Mouse (Mus musculus): ENCODE measurements at regions not wholly inside any gene's neighbourhood (a gene's known extent, or its start where the extent isn't known, plus 50 kb on each side); places are given as distances from the start of the nearest gene placed in this dataset.

DNA sequence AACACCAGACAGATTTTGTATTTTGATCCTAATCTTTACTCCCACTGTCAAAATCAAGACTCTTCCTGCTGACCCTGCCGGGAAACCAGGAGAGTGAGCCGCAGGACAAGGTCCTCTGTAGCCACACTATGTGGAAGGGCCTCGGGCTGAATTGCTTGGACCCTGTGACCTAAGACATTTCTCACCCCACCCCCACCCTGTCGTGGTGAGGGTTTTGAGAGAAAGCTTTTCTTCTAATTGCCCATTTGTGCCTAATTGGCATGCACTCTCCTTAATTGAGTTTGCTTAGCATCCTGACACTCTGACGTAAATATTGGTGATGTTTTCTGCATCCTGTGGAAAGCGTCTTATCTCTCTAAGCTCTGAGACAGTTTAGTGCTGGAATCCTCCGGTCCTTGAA is 110.2 kb downstream of the Rpl14 start:
- Histone ChIP-seq H3K27me3 (ENCODE audit: control insufficient read depth, insufficient read depth, low read length) (0 out of 2 replicates have a peak, but pooled peaks cover 1% of the 10 kb centered on the region), H3K4me1 (ENCODE audit: control insufficient read depth, insufficient read depth, low read length) (peaks cover 7% of the 10 kb centered on the region; the same call in 1 of the 2 replicates), H3K4me2 (no peak overlapping the region), H3K9ac (ENCODE audit: low read depth, low read length) (no peak overlapping the region), H3K36me3 (ENCODE audit: control insufficient read depth, insufficient read depth, low read length) (no peaks in the 10 kb centered on the region), H3K27ac (ENCODE audit: low read depth, low read length) (no peak overlapping the region), H3K4me3 (ENCODE audit: low read depth, low read length) (no peak overlapping the region), H3K9me3 (replicated peaks; ENCODE audit: control insufficient read depth, low read length) (no peaks in the 10 kb centered on the region)
- 34% methylated on average over 7 of the region's 7 CpGs for WGBS (ENCODE audit: insufficient replicate concordance)
- ATAC-seq (replicated peaks; ENCODE audit: insufficient number of reproducible peaks, low FRiP score, low TSS enrichment): no peak

DNA sequence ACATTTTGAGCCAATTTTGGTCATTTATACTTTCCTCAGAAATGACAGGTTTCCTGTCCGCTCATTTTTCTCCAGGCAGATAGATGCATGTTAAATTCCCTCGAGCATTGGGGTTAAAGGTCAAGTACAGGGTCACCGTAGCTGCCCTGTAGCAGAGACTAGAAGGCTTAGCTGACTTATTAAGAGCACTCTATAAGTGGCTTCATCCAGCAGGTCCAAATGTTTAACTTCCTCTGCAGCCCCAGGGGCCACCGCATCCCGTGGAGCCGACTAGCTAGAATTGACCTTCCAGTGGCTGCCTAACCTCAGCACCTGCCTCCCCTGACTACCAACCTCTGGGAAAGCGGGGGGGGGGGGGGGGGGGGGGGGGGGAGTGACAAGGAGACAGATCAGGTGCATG is 114.7 kb downstream of the Rpl14 start:
- no peak overlapping the region for H3K27ac ChIP-seq (ENCODE audit: low read depth, low read length)
- H3K9ac ChIP-seq (ENCODE audit: low read depth, low read length): no peak overlapping the region
- WGBS (ENCODE audit: insufficient replicate concordance): 19% methylated on average over 6 of the region's 7 CpGs

DNA sequence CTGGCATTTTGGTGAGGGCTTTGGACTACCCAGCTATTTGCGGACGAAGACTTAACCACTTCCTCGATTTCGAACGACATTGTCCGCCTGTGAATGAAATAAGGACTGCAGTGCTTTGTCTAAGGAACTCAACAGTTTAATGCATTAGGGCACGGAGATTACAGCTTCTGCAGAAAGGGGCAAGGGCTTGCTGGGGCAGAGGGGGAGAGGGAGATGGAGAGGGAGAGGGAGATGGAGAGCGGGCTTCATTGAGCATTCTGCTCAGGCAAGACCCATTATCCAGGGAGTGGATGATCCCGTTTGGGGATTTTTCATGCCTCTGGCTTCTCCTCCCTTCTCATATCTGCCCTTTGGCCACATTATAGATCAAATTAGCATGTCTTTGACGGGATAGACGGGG is 117.8 kb downstream of the Rpl14 start:
- H3K27ac ChIP-seq (ENCODE audit: low read depth, low read length): no peak overlapping the region
- H3K9me3 ChIP-seq (replicated peaks; ENCODE audit: control insufficient read depth, low read length): no peaks in the 10 kb centered on the region
- 78% methylated on average over 11 of the region's 11 CpGs for WGBS (ENCODE audit: insufficient replicate concordance)
- H3K27me3 ChIP-seq (ENCODE audit: control insufficient read depth, insufficient read depth, low read length): no peaks in the 10 kb centered on the region
- ATAC-seq (replicated peaks; ENCODE audit: insufficient number of reproducible peaks, low FRiP score, low TSS enrichment): no peak
- no peak overlapping the region for H3K9ac ChIP-seq (ENCODE audit: low read depth, low read length)
- no peaks in the 10 kb centered on the region for H3K36me3 ChIP-seq (ENCODE audit: control insufficient read depth, insufficient read depth, low read length)
- peaks cover 7% of the 10 kb centered on the region; the same call in 1 of the 2 replicates for H3K4me1 ChIP-seq (ENCODE audit: control insufficient read depth, insufficient read depth, low read length)
- no peak overlapping the region for H3K4me2 ChIP-seq
- H3K4me3 ChIP-seq (ENCODE audit: low read depth, low read length): no peak overlapping the region

More for the DNA sequence above, 114.7 kb downstream of the Rpl14 start:
- Histone ChIP-seq H3K4me1 (ENCODE audit: control insufficient read depth, insufficient read depth, low read length) (peaks cover 3% of the 10 kb centered on the region; the same call in 1 of the 2 replicates), H3K4me3 (ENCODE audit: low read depth, low read length) (no peak overlapping the region), H3K27me3 (ENCODE audit: control insufficient read depth, insufficient read depth, low read length) (no peaks in the 10 kb centered on the region), H3K36me3 (ENCODE audit: control insufficient read depth, insufficient read depth, low read length) (no peaks in the 10 kb centered on the region), H3K9me3 (replicated peaks; ENCODE audit: control insufficient read depth, low read length) (no peaks in the 10 kb centered on the region), H3K4me2 (no peak overlapping the region)
- ATAC-seq (replicated peaks; ENCODE audit: insufficient number of reproducible peaks, low FRiP score, low TSS enrichment): no peak

GRCm38 (mm10) chr9:120690510-120690909 is 119.3 kb downstream of the Rpl14 start:
- no peaks in the 10 kb centered on the region for H3K27me3 ChIP-seq (ENCODE audit: control insufficient read depth, insufficient read depth, low read length)
- WGBS (ENCODE audit: insufficient replicate concordance): 35% methylated on average over 5 of the region's 5 CpGs
- no peaks in the 10 kb centered on the region for H3K9me3 ChIP-seq (replicated peaks; ENCODE audit: control insufficient read depth, low read length)
- H3K36me3 ChIP-seq (ENCODE audit: control insufficient read depth, insufficient read depth, low read length): no peaks in the 10 kb centered on the region
- no peak overlapping the region for H3K4me3 ChIP-seq (ENCODE audit: low read depth, low read length)
- 0 out of 2 replicates have a peak, but pooled peaks have one; percentile 5 for ATAC-seq (replicated peaks; ENCODE audit: insufficient number of reproducible peaks, low FRiP score, low TSS enrichment)
- no peak overlapping the region for H3K9ac ChIP-seq (ENCODE audit: low read depth, low read length)
- H3K4me2 ChIP-seq: peak overlapping the region; percentile 60; the same call in 1 of the 2 replicates
- peaks cover 7% of the 10 kb centered on the region; the same call in 1 of the 2 replicates for H3K4me1 ChIP-seq (ENCODE audit: control insufficient read depth, insufficient read depth, low read length)
- H3K27ac ChIP-seq (ENCODE audit: low read depth, low read length): peak overlapping the region; percentile 78

DNA sequence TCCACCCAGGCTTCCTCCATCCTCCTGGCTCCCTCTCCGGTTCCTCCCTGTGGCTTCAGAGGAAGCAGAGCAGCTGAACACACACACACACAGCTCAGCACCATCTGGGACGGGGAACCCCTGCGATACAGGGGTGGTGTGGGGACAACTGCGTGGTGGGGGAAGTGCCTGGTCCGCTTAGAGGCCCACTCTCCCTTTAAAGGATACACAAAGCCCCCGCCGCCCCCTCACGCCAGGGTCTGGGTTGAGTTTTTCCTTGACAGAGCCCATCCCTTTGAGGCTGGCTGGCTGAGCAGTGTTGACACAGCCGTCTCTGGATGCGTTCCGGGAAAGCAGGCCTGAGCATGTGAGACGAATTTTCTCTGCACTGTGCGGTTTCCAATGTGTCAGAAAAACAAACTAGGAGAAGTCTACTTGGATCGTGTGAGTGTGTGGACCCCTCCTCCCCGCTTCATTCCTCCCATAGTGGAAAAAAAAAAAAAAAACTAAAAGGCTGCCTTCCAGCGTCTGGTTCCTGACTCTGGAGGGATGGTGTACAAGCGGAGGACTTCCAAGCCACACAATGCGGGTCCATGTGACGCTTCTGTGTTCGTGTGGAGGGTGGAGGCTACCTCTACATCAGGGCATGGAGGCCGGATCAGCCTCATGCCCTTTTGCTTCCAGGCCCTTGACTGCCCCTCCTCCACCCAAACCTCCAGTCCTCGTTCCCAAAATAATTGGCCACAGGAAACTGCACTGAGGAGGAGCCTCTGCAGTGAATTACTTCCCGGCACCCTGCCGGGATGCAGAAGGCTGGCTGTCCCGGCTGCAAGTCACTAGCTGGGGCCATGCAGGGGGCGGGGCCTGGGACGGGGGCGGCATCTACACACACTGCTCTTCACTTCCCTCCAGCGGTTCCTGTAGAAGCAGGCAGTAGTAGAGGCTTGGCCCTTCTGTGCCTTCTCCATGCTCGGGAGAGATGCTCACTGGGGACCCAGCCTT is 120.0 kb downstream of the Rpl14 start:
- H3K4me3 ChIP-seq (ENCODE audit: low read depth, low read length): peak overlapping the region; percentile 26
- WGBS (ENCODE audit: insufficient replicate concordance): 2% methylated on average over 30 of the region's 30 CpGs
- peak; percentile 78 for ATAC-seq (replicated peaks; ENCODE audit: insufficient number of reproducible peaks, low FRiP score, low TSS enrichment)
- H3K36me3 ChIP-seq (ENCODE audit: control insufficient read depth, insufficient read depth, low read length): no peaks in the 10 kb centered on the region
- peak overlapping the region; percentile 60 for H3K4me2 ChIP-seq
- no peaks in the 10 kb centered on the region for H3K27me3 ChIP-seq (ENCODE audit: control insufficient read depth, insufficient read depth, low read length)
- H3K9ac ChIP-seq (ENCODE audit: low read depth, low read length): peak overlapping the region; percentile 60
- peak overlapping the region; percentile 78 for H3K27ac ChIP-seq (ENCODE audit: low read depth, low read length)
- H3K9me3 ChIP-seq (replicated peaks; ENCODE audit: control insufficient read depth, low read length): no peaks in the 10 kb centered on the region
- peaks cover 7% of the 10 kb centered on the region; the same call in 1 of the 2 replicates for H3K4me1 ChIP-seq (ENCODE audit: control insufficient read depth, insufficient read depth, low read length)

DNA sequence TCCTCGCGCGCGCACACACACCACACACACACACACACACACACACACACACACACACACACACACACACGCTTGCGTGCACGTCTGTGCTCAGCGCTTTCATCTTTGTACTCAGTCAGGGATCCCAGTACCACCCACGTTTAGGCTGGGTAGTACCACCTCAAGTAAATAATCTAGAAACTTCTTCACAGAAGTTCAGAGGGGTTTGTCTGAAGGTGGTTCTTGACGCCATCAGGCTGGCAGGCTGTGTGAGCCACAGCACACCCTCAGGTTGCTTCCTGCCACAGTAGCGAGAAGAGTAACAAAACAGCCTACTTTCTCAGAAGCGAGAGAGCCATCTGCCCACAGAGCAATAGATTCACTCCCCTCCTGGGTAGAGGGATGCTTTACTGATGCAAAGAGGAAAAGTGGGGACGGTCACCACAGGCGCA is 120.7 kb downstream of the Rpl14 start:
- no peaks in the 10 kb centered on the region for H3K36me3 ChIP-seq (ENCODE audit: control insufficient read depth, insufficient read depth, low read length)
- 0 out of 2 replicates have a peak, but pooled peaks have one; percentile 2 for ATAC-seq (replicated peaks; ENCODE audit: insufficient number of reproducible peaks, low FRiP score, low TSS enrichment)
- peak overlapping the region; percentile 60 for H3K4me2 ChIP-seq
- peaks cover 7% of the 10 kb centered on the region; the same call in 1 of the 2 replicates for H3K4me1 ChIP-seq (ENCODE audit: control insufficient read depth, insufficient read depth, low read length)
- H3K9ac ChIP-seq (ENCODE audit: low read depth, low read length): peak overlapping the region; percentile 60; the same call in 1 of the 2 replicates
- 20% methylated on average over 14 of the region's 14 CpGs for WGBS (ENCODE audit: insufficient replicate concordance)
- peak overlapping the region; percentile 78 for H3K27ac ChIP-seq (ENCODE audit: low read depth, low read length)
- no peaks in the 10 kb centered on the region for H3K27me3 ChIP-seq (ENCODE audit: control insufficient read depth, insufficient read depth, low read length)
- H3K4me3 ChIP-seq (ENCODE audit: low read depth, low read length): peak overlapping the region; percentile 26
- H3K9me3 ChIP-seq (replicated peaks; ENCODE audit: control insufficient read depth, low read length): no peaks in the 10 kb centered on the region

DNA sequence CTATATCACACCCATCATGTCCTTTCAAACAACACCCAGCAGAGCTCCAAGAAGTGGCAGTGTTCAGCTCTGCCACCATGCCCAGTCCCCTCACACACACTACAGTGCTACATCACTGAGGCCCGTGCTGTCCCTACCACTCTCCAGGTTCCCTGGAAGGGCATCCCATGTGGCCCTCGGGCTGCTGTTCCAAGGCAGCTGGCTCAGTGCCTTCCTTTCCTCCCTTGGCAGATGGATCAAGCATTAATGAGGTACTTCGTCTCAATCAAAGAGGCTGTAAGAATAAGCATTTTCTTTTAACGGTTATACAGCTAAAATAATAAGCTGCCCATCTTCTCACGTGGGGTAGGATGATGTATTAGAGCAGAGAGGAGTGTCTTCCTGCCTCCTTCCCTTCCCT is 123.2 kb downstream of the Rpl14 start:
- H3K9me3 ChIP-seq (replicated peaks; ENCODE audit: control insufficient read depth, low read length): no peaks in the 10 kb centered on the region
- no peaks in the 10 kb centered on the region for H3K36me3 ChIP-seq (ENCODE audit: control insufficient read depth, insufficient read depth, low read length)
- H3K9ac ChIP-seq (ENCODE audit: low read depth, low read length): no peak overlapping the region
- peaks cover 7% of the 10 kb centered on the region; the same call in 1 of the 2 replicates for H3K4me1 ChIP-seq (ENCODE audit: control insufficient read depth, insufficient read depth, low read length)
- no peak overlapping the region for H3K4me2 ChIP-seq
- H3K4me3 ChIP-seq (ENCODE audit: low read depth, low read length): no peak overlapping the region
- no peak overlapping the region for H3K27ac ChIP-seq (ENCODE audit: low read depth, low read length)
- H3K27me3 ChIP-seq (ENCODE audit: control insufficient read depth, insufficient read depth, low read length): no peaks in the 10 kb centered on the region
- 72% methylated on average over 5 of the region's 5 CpGs for WGBS (ENCODE audit: insufficient replicate concordance)
- ATAC-seq (replicated peaks; ENCODE audit: insufficient number of reproducible peaks, low FRiP score, low TSS enrichment): no peak

GRCm38 (mm10) chr9:120695966-120696365 is 124.7 kb downstream of the Rpl14 start:
- H3K36me3 ChIP-seq (ENCODE audit: control insufficient read depth, insufficient read depth, low read length): no peaks in the 10 kb centered on the region
- no peaks in the 10 kb centered on the region for H3K27me3 ChIP-seq (ENCODE audit: control insufficient read depth, insufficient read depth, low read length)
- H3K9ac ChIP-seq (ENCODE audit: low read depth, low read length): no peak overlapping the region
- H3K4me1 ChIP-seq (ENCODE audit: control insufficient read depth, insufficient read depth, low read length): peaks cover 4% of the 10 kb centered on the region; the same call in 1 of the 2 replicates
- H3K4me3 ChIP-seq (ENCODE audit: low read depth, low read length): no peak overlapping the region
- no peak for ATAC-seq (replicated peaks; ENCODE audit: insufficient number of reproducible peaks, low FRiP score, low TSS enrichment)
- no peak overlapping the region for H3K27ac ChIP-seq (ENCODE audit: low read depth, low read length)
- H3K4me2 ChIP-seq: no peak overlapping the region
- no peaks in the 10 kb centered on the region for H3K9me3 ChIP-seq (replicated peaks; ENCODE audit: control insufficient read depth, low read length)
- WGBS (ENCODE audit: insufficient replicate concordance): 83% methylated on average over 10 of the region's 10 CpGs
